Mouse (Mus musculus): ENCODE data around the gene Sowahb. TPM values are rescaled to one million over a fixed set of nuclear protein-coding genes. Genes with fewer than 3 reads are reported as not detected.

The Sowahb gene
- polyA plus RNA-seq (2015; fragmentation: Nextera tagmentation; extraction: Ambion mirVana) = 0.08 TPM in 1 of 2 replicates, not detected in the other

DNA sequence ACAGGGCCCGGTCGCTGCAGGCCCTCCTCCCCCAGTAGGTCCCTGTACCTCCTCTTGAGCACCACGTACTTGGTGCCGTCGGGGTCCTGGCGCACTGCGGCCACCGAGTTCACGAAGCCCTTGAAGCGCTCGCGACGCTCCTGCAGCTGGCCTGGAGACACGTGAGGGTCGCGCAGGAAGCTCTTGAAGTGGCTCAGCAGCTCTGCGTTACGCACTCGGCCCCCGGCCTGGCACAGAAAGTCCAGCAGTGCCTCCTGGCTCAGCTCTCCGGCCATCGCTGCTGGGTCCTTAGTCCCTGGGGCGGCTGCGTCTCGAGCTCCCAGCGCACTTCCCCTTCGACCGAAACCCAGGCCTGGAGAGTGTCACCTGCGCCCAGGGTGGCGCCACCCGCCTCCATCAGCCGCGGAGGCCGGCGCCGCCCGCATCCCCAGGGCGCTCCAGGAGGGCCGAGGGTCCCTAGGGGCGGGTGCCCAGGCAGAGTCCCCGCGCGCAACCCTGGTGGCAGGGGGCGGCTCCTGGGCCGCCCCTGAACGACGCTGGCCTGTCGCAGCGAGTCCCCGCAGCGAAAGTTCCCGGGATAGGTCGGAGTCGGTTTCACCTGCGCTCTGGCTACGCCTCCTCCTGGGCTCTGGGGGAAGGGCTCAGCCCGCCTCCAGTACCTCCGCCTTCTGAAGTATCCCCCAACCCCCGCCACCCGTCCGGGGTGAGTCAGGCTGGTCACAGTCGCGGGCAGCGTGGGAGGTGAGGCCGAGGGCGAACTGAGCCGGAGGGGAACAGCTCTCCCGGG lies at the start of gene Sowahb:
TSS of gene Sowahb (minus strand) at position 439 of the 787 bp plus-strand sequence.
- Histone ChIP-seq H3K36me3 (no peaks in the 10 kb centered on the region), H3K4me3 (peak within 1 kb of the TSS; percentile 68), H3K9me3 (no peaks in the 10 kb centered on the region), H3K9ac (peak within 1 kb of the TSS; percentile 75), H3K27me3 (replicated peaks) (peaks cover 84% of the 10 kb centered on the region), H3K4me1 (peaks cover 23% of the 10 kb centered on the region), H3K4me2 (peak within 1 kb of the TSS; percentile 99), H3K27ac (replicated peaks) (no peak within 1 kb of the TSS)
- WGBS = under 1% methylated on average over 67 of the region's 68 CpGs
- ATAC-seq (ENCODE audit: extremely low read depth, insufficient number of reproducible peaks, low FRiP score, low TSS enrichment) = 0 out of 2 replicates have a peak, but pooled peaks have one; percentile 6

DNA sequence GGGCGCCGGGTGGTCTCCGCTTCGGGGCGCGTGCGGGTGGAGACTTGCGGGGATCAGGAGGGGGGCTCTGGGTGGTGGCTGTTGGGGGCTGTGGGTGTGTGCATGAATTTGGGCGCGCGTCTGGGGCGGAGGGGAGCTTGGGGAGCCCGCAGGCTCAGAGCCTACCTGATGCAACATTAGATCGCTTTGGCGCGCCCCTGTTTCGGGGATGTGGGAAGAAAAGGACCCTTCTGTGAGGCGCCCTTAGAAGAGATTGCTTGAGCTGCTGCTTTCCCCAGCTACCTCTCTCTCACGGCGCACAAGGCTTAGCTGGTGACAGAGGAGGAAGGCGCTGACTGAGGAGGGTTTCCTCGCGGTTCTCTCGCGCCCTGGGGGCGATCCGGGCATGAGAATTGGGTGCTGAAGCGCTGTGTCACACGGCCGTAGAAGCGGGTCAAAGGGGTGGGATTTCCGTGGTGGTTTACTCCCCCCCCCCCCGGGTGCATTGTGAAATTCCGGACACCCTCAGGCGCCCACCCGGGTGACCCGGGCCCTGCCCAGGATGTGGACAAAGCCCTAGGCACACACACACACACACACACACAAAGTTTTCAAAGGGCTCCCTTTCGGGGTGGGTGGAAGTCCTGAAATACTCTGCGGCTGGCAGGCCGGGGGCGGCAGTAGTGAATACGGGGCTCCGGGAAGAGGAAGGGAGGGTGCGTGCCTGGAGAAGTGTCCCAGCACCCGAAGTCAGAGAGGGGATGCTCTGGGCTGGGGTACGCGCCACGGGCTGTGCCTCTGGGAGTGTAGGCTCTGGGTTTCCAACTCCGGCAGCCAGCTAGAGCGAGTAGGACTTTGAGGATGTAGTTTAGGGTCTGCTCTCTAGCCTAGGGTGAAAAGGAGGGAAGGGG lies 49.1 kb upstream of the Sowahb start:
- Histone ChIP-seq H3K36me3 (no peaks in the 10 kb centered on the region), H3K9me3 (no peaks in the 10 kb centered on the region), H3K4me1 (peaks cover 60% of the 10 kb centered on the region), H3K4me3 (peak overlapping the region; percentile 86), H3K9ac (peak overlapping the region; percentile 95), H3K27me3 (replicated peaks) (no peaks in the 10 kb centered on the region), H3K4me2 (peak overlapping the region; percentile 86), H3K27ac (replicated peaks) (peak overlapping the region; percentile 91)
- 1% methylated on average over 49 of the region's 50 CpGs for WGBS
- peak; percentile 33 for ATAC-seq (ENCODE audit: extremely low read depth, insufficient number of reproducible peaks, low FRiP score, low TSS enrichment)

DNA sequence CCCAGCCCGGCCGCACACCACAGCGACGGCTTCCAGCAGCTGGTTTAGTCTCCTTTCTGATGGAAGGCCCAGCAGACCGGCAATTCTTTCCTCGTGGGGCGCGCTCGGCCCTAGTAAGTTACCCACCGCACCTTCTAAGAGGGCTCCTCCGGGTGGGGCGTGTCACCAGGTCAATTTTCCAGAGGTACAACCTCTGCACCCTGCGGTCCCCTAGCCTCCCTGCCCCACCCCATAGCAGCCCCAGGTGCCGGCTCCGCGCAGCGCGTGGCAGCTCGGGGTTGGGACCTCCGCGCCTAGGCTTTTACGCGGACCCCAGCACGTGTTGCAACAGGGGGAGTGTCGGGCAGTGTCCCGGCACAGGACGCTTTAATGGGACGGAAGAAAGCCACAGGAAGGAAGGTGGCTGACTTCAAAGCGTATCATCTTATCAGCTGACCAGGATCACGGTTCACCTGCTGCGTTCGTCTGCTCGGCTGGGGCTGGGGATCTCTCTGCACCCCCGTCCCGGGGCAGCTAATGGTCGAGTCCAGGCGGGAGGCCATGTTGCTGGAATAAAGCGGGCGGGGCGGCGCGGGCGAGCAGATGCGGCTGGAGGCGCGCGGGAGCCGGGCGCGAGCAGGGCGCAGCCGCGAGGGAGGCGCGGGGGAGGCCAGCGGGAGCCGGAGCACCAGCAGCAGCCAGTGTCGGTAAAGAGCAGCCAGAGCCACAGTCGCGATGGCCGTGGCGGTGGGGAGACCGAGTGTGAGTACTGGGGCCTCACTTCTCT lies 48.2 kb upstream of the Sowahb start, which contains the start of gene Sept11:
TSS of gene Sept11 (plus strand) at position 581 of the 766 bp plus-strand sequence.
- peak within 1 kb of the TSS; percentile 91 for H3K27ac ChIP-seq (replicated peaks)
- WGBS = under 1% methylated on average over 56 of the region's 63 CpGs
- peaks cover 52% of the 10 kb centered on the region for H3K4me1 ChIP-seq
- peak within 1 kb of the TSS; percentile 86 for H3K4me2 ChIP-seq
- H3K36me3 ChIP-seq = no peaks in the 10 kb centered on the region
- H3K4me3 ChIP-seq = peak within 1 kb of the TSS; percentile 86
- H3K9me3 ChIP-seq = no peaks in the 10 kb centered on the region
- H3K27me3 ChIP-seq (replicated peaks) = no peaks in the 10 kb centered on the region
- ATAC-seq (ENCODE audit: extremely low read depth, insufficient number of reproducible peaks, low FRiP score, low TSS enrichment) = peak; percentile 79
- H3K9ac ChIP-seq = peak within 1 kb of the TSS; percentile 95

DNA sequence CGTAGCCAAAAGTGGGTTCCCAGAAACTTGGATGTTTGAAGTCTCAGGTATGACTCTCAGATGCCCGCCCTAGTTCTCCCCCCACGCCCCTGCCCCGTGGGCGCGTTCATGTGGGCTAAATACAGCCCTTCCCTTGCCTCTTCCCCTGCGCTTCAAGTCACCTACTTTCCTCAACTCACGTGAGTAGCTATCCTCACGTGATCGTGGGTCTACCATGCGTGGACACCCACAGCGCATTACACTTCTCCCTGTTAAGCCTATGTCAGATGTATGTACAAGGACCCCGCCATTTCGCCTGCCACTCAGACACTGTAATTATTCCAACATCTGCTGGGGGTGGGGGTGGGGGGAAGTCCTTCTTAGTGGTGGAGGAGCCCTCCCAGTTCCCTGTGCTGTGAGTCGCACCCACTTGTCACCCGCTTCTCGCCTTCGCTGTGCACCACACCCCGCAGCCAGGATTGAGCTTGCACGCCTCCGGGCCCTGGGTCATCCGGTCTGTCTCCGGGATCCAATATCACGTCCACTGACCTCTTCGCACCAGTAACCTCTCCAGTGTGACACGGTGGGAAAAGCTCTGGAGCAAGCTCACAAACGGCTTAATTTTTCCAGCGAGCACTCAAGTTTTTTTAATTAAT lies 47.4 kb upstream of the Sowahb start:
- no peak for ATAC-seq (ENCODE audit: extremely low read depth, insufficient number of reproducible peaks, low FRiP score, low TSS enrichment)
- Histone ChIP-seq H3K4me1 (peaks cover 44% of the 10 kb centered on the region), H3K36me3 (no peaks in the 10 kb centered on the region), H3K4me3 (peak overlapping the region; percentile 86), H3K27me3 (replicated peaks) (no peaks in the 10 kb centered on the region), H3K27ac (replicated peaks) (peak overlapping the region; percentile 91), H3K9me3 (no peaks in the 10 kb centered on the region), H3K9ac (peak overlapping the region; percentile 95), H3K4me2 (peak overlapping the region; percentile 86)
- WGBS = 4% methylated on average over 28 of the region's 28 CpGs

DNA sequence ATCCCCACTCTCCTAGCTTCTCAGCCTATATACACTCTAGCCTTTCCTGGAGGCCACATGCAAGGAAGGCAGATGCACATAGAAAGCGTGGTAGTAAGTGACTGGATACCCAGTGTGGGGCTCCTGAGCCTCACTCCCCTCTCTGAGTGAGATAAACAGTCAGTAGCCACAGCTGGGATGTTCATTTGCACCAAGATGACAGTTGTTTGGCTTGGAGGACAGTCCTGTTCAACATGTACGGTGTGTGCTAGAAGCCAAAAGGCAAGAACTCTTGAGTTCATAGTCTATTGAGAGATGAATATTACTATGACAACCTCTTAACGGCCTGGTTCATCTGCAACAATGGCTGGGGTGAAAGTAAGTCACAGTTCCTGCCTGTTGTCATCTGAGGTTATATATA lies 46.4 kb upstream of the Sowahb start:
- peak overlapping the region; percentile 86 for H3K4me2 ChIP-seq
- H3K27ac ChIP-seq (replicated peaks) = no peak overlapping the region
- no peaks in the 10 kb centered on the region for H3K36me3 ChIP-seq
- peak overlapping the region; percentile 95; the same call in 1 of the 2 replicates for H3K9ac ChIP-seq
- H3K4me1 ChIP-seq = peaks cover 34% of the 10 kb centered on the region
- H3K27me3 ChIP-seq (replicated peaks) = no peaks in the 10 kb centered on the region
- peak overlapping the region; percentile 86 for H3K4me3 ChIP-seq
- ATAC-seq (ENCODE audit: extremely low read depth, insufficient number of reproducible peaks, low FRiP score, low TSS enrichment) = no peak
- WGBS = 56% methylated on average over 3 of the region's 3 CpGs
- no peaks in the 10 kb centered on the region for H3K9me3 ChIP-seq

DNA sequence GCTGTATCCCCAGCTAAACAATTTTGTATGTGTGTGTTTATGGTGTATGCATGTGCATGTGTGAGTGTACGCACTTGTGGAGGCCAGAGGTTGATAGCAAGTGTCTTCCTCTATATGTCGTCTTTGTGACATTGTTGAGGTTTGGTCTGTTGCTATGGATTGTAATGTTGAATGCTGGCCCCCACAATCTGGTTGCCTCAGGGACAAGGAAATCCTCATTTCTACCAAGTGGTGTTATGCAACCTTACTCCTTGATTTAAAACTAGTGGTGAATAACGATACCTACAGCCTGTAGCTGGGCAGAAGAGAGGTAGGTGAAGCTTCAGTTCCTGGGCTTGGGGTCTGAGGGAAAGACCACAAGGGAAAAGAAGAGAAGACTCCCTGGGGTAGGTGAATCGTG lies 41.1 kb upstream of the Sowahb start:
- no peaks in the 10 kb centered on the region for H3K36me3 ChIP-seq
- H3K4me2 ChIP-seq = no peak overlapping the region
- no peak overlapping the region for H3K9ac ChIP-seq
- H3K27ac ChIP-seq (replicated peaks) = no peak overlapping the region
- H3K27me3 ChIP-seq (replicated peaks) = no peaks in the 10 kb centered on the region
- H3K4me3 ChIP-seq = no peak overlapping the region
- peaks cover 11% of the 10 kb centered on the region for H3K4me1 ChIP-seq
- 80% methylated on average over 4 of the region's 4 CpGs for WGBS
- no peak for ATAC-seq (ENCODE audit: extremely low read depth, insufficient number of reproducible peaks, low FRiP score, low TSS enrichment)
- no peaks in the 10 kb centered on the region for H3K9me3 ChIP-seq

DNA sequence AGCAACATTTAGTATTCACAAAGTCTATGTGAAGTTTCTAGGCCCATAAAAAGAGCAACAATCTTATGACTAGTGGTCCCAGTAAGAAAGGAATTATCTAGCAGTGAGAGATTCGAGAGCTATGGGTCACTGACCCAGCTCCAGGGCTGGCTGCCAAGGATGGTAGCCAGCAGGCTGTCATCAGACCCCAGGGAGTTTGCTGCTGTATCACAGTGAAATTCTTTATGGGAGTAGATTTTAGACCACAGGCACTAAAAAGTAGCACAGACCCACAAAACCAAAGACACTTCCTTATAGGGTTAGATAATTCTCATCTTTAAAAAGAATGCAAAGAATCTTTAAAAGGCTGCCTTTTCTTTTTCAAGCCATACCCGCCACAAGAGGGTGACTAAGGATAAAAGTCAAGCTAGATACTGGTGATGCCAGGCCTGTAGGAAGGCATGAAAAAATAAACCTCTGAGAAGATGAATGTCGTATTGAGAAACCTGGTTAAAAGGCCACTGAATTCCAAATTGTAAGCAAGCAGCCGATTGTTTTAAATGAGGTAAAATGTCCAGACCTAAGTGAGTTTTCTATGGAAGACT lies 40.3 kb upstream of the Sowahb start:
- Histone ChIP-seq H3K4me2 (no peak overlapping the region), H3K9ac (no peak overlapping the region), H3K27me3 (replicated peaks) (no peaks in the 10 kb centered on the region), H3K36me3 (no peaks in the 10 kb centered on the region), H3K9me3 (no peaks in the 10 kb centered on the region), H3K27ac (replicated peaks) (no peak overlapping the region), H3K4me1 (peaks cover 10% of the 10 kb centered on the region), H3K4me3 (no peak overlapping the region)
- no peak for ATAC-seq (ENCODE audit: extremely low read depth, insufficient number of reproducible peaks, low FRiP score, low TSS enrichment)
- 40% methylated on average over 4 of the region's 4 CpGs for WGBS

DNA sequence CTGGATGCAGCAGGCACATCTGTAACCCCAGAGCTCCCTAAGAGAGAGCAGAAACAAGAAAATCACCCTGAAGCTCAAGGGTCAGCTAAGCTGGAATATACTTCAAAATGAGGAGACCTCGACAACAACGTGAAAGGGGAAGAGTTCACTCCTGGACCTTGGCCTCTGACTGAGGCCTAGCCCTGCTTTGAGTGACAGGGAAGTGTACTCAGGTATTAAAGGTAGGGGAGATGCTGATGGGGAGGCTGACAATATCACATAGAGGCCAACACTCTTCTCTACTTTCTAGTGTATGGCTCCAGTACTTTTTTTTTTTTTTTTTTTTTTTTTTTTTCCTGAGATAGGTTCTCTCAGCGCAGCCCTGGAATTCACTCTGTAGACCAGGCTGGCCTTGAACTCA lies 34.8 kb upstream of the Sowahb start:
- WGBS = 88% methylated on average over 3 of the region's 3 CpGs
- H3K27ac ChIP-seq (replicated peaks) = no peak overlapping the region
- H3K4me2 ChIP-seq = no peak overlapping the region
- no peak overlapping the region for H3K4me3 ChIP-seq
- no peak overlapping the region for H3K9ac ChIP-seq
- peaks cover under 1% of the 10 kb centered on the region; the same call in 1 of the 2 replicates for H3K4me1 ChIP-seq
- H3K27me3 ChIP-seq (replicated peaks) = no peaks in the 10 kb centered on the region
- H3K36me3 ChIP-seq = no peaks in the 10 kb centered on the region
- ATAC-seq (ENCODE audit: extremely low read depth, insufficient number of reproducible peaks, low FRiP score, low TSS enrichment) = no peak
- no peaks in the 10 kb centered on the region for H3K9me3 ChIP-seq

DNA sequence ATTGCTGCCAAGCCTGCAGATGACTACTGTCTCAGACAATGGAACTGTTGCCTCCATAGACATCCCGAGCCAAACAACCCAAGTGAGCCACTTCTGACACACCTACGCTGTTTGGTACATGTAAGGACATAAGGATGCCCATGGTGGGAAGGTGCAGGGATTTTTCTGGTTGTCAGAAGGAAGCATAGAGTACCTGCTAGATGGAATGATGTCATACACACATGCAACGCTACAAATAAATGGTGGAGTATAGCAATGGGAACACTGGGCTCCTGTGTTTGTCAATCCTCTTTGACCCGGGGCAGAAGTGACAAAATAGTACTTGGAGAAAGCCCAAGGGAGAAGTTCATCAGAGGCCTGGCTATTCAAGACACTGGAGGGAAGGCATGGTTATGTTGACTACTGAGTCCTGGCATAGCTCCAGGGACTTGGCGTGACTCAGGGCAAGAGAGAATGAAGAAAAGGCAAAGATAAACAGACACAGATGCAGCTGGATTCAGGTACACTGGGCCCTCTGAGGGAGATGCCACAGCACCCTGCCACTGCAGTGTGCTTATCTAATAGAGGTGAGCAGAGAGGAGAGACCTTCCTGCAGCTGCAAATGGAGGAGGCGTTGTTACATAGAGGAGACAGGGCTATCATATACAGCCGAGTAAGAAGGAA lies 33.0 kb upstream of the Sowahb start:
- no peak for ATAC-seq (ENCODE audit: extremely low read depth, insufficient number of reproducible peaks, low FRiP score, low TSS enrichment)
- Histone ChIP-seq H3K4me3 (no peak overlapping the region), H3K36me3 (no peaks in the 10 kb centered on the region), H3K9ac (no peak overlapping the region), H3K27ac (replicated peaks) (no peak overlapping the region), H3K27me3 (replicated peaks) (no peaks in the 10 kb centered on the region), H3K9me3 (no peaks in the 10 kb centered on the region), H3K4me2 (no peak overlapping the region), H3K4me1 (no peaks in the 10 kb centered on the region)
- 67% methylated on average over 7 of the region's 7 CpGs for WGBS

DNA sequence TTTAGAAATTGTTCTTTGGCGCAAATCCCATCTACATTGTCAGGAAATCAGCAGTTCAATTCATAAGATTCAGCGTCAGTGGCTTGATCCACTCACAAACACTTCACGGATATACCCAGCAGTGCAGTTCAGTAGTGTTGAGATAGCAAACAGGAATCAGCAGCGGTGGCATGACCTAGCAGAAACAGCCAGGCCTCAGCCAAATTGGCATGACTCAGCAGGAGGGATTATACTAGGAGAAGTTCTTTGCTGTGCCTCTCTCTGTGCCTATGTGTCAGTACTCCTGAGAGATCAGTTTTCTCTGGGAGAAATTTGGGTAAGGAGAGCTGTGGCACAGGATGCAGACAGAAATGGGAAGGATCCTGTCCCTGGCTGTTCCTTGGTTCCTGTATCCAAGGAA lies 16.0 kb upstream of the Sowahb start:
- no peak overlapping the region for H3K4me3 ChIP-seq
- no peak overlapping the region for H3K4me2 ChIP-seq
- H3K9ac ChIP-seq = no peak overlapping the region
- WGBS = 66% methylated on average over 4 of the region's 4 CpGs
- H3K36me3 ChIP-seq = no peaks in the 10 kb centered on the region
- no peak overlapping the region for H3K27ac ChIP-seq (replicated peaks)
- H3K4me1 ChIP-seq = no peaks in the 10 kb centered on the region
- no peak for ATAC-seq (ENCODE audit: extremely low read depth, insufficient number of reproducible peaks, low FRiP score, low TSS enrichment)
- H3K9me3 ChIP-seq = 0 out of 2 replicates have a peak, but pooled peaks cover 3% of the 10 kb centered on the region
- no peaks in the 10 kb centered on the region for H3K27me3 ChIP-seq (replicated peaks)
